Mouse (Mus musculus) olfactory bulb, adult 2 months (tissue): ENCODE data around the gene Top1.

Source experiments
- CTCF ChIP-seq: fragments of 200-500 bp; IDR thresholded peaks from 2 replicates; pipeline ENCODE4 v1.5.1; 2012; ENCODE audit warnings: low read depth, mild to moderate bottlenecking, low read length, moderate library complexity; ENCODE audit not compliant: insufficient read depth
- POLR2A ChIP-seq: fragments of 200-500 bp; IDR thresholded peaks from 2 replicates; pipeline ENCODE4 v1.6.1; 2012; ENCODE audit warnings: mild to moderate bottlenecking, low read depth, low read length, moderate library complexity; ENCODE audit not compliant: insufficient read depth

DNA sequence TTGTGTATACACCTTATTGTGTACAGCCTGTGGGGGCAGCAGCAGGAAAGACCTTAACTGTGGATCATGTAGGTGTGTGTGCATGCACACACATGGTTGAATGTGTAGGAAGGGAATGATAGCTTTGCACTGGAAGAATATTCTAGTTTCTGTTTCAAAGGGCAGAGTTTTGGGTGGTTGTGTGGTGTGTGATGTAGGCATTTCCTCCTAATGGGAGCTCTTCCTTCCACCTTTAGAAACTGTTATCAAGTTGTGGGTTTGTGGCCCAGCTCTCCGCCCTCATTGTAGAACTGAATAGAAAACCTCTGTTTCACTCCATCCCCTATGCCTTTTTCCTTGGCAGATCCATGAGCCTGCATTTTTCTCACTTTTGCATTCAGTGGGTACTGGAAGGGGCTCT is 99.8 kb downstream of the Top1 start:
- no peak for TF ChIP-seq CTCF
- no peak for TF ChIP-seq POLR2A
